Mouse (Mus musculus): ENCODE measurements around the gene Tenm4. TPM values are rescaled to one million over a fixed set of nuclear protein-coding genes. Genes with fewer than 3 reads are reported as not detected.
"Not testable (repeated sequence)": the region's sequence is repeated elsewhere in the genome, so short reads cannot be mapped to it uniquely, and the experiment has no call there.

Tenm4 gene
- polyA plus RNA-seq, 1 experiment from 2014 or later: 45.6 TPM

DNA sequence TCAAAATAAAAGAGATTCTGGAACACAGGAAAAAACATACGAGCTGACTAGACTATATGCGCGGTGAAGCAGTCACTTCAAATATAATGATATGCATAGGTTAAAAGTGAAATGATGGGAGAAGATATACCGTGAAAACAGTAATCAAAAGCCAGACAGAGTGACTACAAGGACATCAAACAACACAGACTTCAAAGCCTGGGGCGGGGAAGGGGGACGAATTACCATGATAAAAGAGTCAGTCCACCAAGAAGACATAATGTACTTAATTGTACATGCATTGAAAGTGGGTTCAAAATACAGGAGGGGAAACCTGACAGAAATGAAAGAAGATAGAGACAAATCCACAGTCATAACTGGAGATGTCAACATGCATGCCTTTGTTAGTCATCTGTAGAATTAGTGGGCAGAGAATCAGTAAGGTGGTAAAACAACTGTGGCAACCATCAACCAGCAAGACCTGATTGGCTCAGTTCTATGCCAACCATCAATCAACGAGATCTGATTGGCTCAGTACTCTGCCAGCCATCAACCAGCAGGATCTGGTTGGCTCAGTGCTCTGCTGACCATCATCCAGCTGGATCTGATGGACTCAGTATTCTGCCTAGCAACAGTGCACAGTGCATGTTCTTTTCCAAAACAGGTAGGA is 749.5 kb downstream of the Tenm4 start:
- no peak overlapping the region for H3K4me3 ChIP-seq
- 55% methylated on average over 7 of the region's 7 CpGs for WGBS
- no peak overlapping the region for H3K4me2 ChIP-seq
- H3K4me1 ChIP-seq: no peaks in the 10 kb centered on the region
- no peaks in the 10 kb centered on the region for H3K36me3 ChIP-seq
- no peak for ATAC-seq (ENCODE audit: insufficient number of reproducible peaks, insufficient read depth, low FRiP score, low TSS enrichment, low read depth)
- no peak overlapping the region for H3K9ac ChIP-seq
- no peaks in the 10 kb centered on the region for H3K9me3 ChIP-seq
- no peaks in the 10 kb centered on the region for H3K27me3 ChIP-seq
- H3K27ac ChIP-seq: no peak overlapping the region

GRCm38 (mm10) chr7:96922927-96923326 is 751.9 kb downstream of the Tenm4 start:
- Histone ChIP-seq H3K4me2 (no peak overlapping the region), H3K4me3 (no peak overlapping the region), H3K27ac (no peak overlapping the region), H3K9ac (no peak overlapping the region), H3K9me3 (no peaks in the 10 kb centered on the region), H3K36me3 (no peaks in the 10 kb centered on the region), H3K27me3 (no peaks in the 10 kb centered on the region), H3K4me1 (no peaks in the 10 kb centered on the region)
- WGBS: 94% methylated on average over 2 of the region's 2 CpGs
- peak; percentile 62; the same call in 1 of the 2 replicates for ATAC-seq (ENCODE audit: insufficient number of reproducible peaks, insufficient read depth, low FRiP score, low TSS enrichment, low read depth)

GRCm38 (mm10) chr7:96943715-96944377 is 772.8 kb downstream of the Tenm4 start:
- no peak for ATAC-seq (ENCODE audit: insufficient number of reproducible peaks, insufficient read depth, low FRiP score, low TSS enrichment, low read depth)
- H3K4me2 ChIP-seq: no peak overlapping the region
- no peak overlapping the region for H3K9ac ChIP-seq
- 48% methylated on average over 5 of the region's 5 CpGs for WGBS
- no peak overlapping the region for H3K27ac ChIP-seq
- peaks cover 9% of the 10 kb centered on the region; the same call in 1 of the 2 replicates for H3K4me1 ChIP-seq
- no peaks in the 10 kb centered on the region for H3K9me3 ChIP-seq
- no peak overlapping the region for H3K4me3 ChIP-seq
- H3K27me3 ChIP-seq: no peaks in the 10 kb centered on the region
- no peaks in the 10 kb centered on the region for H3K36me3 ChIP-seq

DNA sequence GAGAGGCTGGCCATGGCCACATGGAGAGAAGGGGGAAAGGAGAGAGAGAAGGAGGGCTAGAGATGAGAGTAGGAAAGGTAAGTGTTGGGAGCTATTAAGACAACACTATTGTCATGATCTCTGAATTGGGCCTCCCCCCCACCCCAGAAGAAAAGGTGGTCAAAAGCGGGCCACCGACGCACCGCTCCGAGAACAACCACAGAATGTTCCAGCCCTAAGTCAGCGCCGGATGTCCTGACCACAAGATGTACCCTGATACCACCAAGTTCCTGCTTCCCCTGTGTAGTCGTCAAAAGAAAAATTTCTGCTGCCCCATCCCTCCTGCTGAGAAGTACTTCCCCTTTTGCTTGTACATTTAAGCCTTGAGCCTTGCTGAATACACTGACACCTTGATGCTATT is 775.5 kb downstream of the Tenm4 start:
- not testable (repeated sequence) for H3K27ac ChIP-seq; H3K9ac ChIP-seq; H3K4me1 ChIP-seq; H3K27me3 ChIP-seq; H3K9me3 ChIP-seq; H3K36me3 ChIP-seq; ATAC-seq (ENCODE audit: insufficient number of reproducible peaks, insufficient read depth, low FRiP score, low TSS enrichment, low read depth); H3K4me2 ChIP-seq; H3K4me3 ChIP-seq
- 87% methylated on average over 8 of the region's 8 CpGs for WGBS

DNA sequence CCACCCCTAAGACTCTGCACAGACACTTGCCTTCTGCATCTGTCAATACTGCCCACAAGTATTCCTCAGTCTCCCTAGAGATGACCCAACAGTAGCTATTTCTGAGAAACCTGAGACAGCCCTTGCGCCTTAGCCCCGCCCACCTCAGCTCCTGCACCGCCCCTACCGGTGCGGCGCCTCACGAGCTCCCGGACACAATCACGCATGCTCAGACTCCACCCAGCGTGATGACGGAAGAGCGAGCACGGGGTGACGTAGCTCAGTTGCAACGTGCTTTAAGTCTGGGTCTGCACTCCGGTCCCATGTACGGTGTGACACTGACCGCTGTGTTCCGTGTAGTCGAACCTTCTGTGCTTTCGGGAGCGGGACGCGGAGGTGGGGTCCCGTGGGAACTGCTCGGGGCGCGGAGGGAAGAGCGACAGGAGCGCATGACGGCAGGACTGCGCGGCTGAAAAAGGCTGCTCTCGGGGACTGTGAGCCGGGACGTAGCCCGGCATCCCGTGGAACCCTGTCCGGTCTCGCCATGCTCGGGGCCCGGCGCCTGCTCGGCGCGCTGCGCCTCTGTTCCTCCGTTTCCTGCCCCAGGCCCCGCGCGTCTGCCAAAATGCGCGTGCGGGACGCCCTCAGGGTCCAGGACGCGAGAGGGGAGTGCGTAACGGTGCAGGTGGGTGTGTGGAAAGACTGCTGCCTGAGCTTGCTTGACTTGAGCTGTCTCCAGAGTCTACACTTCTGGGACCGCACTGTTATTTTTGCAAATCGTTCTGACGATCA is 780.4 kb downstream of the Tenm4 start, which contains the start of gene Nars2:
Gene Nars2, plus strand, starts transcription at position 225 of the 771 bp plus-strand sequence.
- H3K27me3 ChIP-seq: no peaks in the 10 kb centered on the region
- H3K27ac ChIP-seq: peak within 1 kb of the TSS; percentile 89
- peaks cover 13% of the 10 kb centered on the region for H3K4me1 ChIP-seq
- H3K4me2 ChIP-seq: peak within 1 kb of the TSS; percentile 74
- ATAC-seq (ENCODE audit: insufficient number of reproducible peaks, insufficient read depth, low FRiP score, low TSS enrichment, low read depth): peak; percentile 99
- peak within 1 kb of the TSS; percentile 89 for H3K9ac ChIP-seq
- WGBS: under 1% methylated on average over 62 of the region's 62 CpGs
- H3K9me3 ChIP-seq: no peaks in the 10 kb centered on the region
- peak within 1 kb of the TSS; percentile 87 for H3K4me3 ChIP-seq
- no peaks in the 10 kb centered on the region for H3K36me3 ChIP-seq

DNA sequence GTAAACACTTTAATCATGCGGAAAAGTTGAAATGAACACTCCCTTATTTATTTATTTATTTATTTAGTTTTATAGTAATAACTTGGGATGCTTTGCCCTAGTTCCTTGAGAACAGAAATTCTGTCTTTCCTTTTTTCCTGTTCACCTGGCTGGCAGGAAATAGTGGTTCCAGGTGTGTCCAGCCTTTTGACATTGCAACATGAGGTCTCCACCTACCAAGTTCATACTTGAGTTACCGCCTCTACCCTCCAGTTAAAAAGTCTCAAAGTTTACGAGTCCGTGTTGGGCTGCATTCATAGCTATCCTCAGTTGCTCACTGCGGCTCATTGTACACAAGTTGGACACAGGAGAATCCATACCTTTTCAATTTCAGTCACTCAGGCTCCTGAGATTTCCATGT is 781.0 kb downstream of the Tenm4 start:
- H3K27ac ChIP-seq: peak overlapping the region; percentile 89
- no peak for ATAC-seq (ENCODE audit: insufficient number of reproducible peaks, insufficient read depth, low FRiP score, low TSS enrichment, low read depth)
- peak overlapping the region; percentile 89 for H3K9ac ChIP-seq
- H3K4me3 ChIP-seq: peak overlapping the region; percentile 87
- H3K36me3 ChIP-seq: peaks cover 3% of the 10 kb centered on the region
- 26% methylated on average over 5 of the region's 5 CpGs for WGBS
- peak overlapping the region; percentile 74 for H3K4me2 ChIP-seq
- peaks cover 13% of the 10 kb centered on the region for H3K4me1 ChIP-seq
- H3K27me3 ChIP-seq: no peaks in the 10 kb centered on the region
- no peaks in the 10 kb centered on the region for H3K9me3 ChIP-seq

DNA sequence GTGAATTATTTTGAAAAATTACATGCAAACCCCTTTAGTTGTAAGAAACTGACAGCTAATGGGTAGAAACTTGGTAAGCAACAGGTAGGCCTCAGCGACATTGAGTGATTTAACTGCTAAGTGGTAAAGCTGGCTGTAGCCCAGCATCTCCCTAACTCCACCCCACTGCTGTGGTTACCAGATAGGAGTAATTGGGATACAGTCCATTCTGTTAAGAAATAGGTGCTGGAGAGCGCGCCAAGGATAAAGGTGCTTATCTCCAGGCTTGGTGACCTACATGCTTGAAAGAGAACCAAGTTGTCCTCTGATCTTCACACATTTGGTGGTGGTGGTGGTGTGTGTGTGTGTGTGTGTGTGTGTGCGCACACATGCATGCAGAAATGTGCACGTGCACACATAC is 788.1 kb downstream of the Tenm4 start:
- 94% methylated on average over 5 of the region's 5 CpGs for WGBS
- no peak overlapping the region for H3K4me2 ChIP-seq
- ATAC-seq (ENCODE audit: insufficient number of reproducible peaks, insufficient read depth, low FRiP score, low TSS enrichment, low read depth): no peak
- peaks cover 42% of the 10 kb centered on the region for H3K36me3 ChIP-seq
- no peaks in the 10 kb centered on the region for H3K9me3 ChIP-seq
- H3K9ac ChIP-seq: no peak overlapping the region
- H3K27ac ChIP-seq: no peak overlapping the region
- no peak overlapping the region for H3K4me3 ChIP-seq
- H3K4me1 ChIP-seq: no peaks in the 10 kb centered on the region
- H3K27me3 ChIP-seq: no peaks in the 10 kb centered on the region

MicroRNAs encoded within 50 kb of the gene (microRNA counts, 519-probe panel; counts per million panel counts)
- microRNA mmu-miR-708: 3,035 counts per million, percentile 70 among the panel's probes with 10 or more counts

Small RNA genes within 50 kb of the gene (microRNA-seq; reads per million reads assigned to microRNA genes)
- gene Mir6394 (not detected), gene Mir708 (4,093 reads per million, percentile 89 among the genes with 10 or more reads in this experiment)

Measured in embryonic facial prominence, embryonic 13.5 days (tissue).